Mouse (Mus musculus) neural tube, embryonic 13.5 days (tissue): Measurements from ENCODE around the gene Icmt. TPM values are rescaled to one million over a fixed set of nuclear protein-coding genes. Genes with fewer than 3 reads are reported as not detected.

Experiments used
- ATAC-seq: fragments of 200-750 bp; cut with Nextera tagmentation; 2 replicates; pipeline ENCODE4 v1.8.0; 2017; ENCODE audit warnings: low read depth, mild to moderate bottlenecking, moderate TSS enrichment, moderate library complexity
- H3K27ac ChIP-seq: fragments of 300-500 bp; sonication (generic); replicated peaks from 2 replicates; pipeline ENCODE4 v1.5.1; 2015; ENCODE audit warnings: moderate library complexity, mild to moderate bottlenecking, inconsistent platforms
- H3K27me3 ChIP-seq: fragments of 300-500 bp; sonication (generic); 2 replicates; pipeline ENCODE4 v1.6.1; 2015; ENCODE audit warnings: mild to moderate bottlenecking, inconsistent platforms
- H3K36me3 ChIP-seq: fragments of 300-500 bp; sonication (generic); 2 replicates; pipeline ENCODE4 v1.6.1; 2015; ENCODE audit warnings: mild to moderate bottlenecking, inconsistent platforms
- H3K4me1 ChIP-seq: fragments of 300-500 bp; sonication (generic); replicated peaks from 2 replicates; pipeline ENCODE4 v1.6.1; 2015; ENCODE audit warnings: inconsistent platforms
- H3K4me2 ChIP-seq: fragments of 300-500 bp; sonication (generic); 2 replicates; pipeline ENCODE4 v1.6.1; 2015; ENCODE audit warnings: inconsistent platforms, mild to moderate bottlenecking, moderate library complexity
- H3K4me3 ChIP-seq: fragments of 300-500 bp; sonication (generic); 2 replicates; pipeline ENCODE4 v1.5.1; 2015; ENCODE audit warnings: mild to moderate bottlenecking, inconsistent platforms
- H3K9ac ChIP-seq: fragments of 300-500 bp; sonication (generic); 2 replicates; pipeline ENCODE4 v1.6.1; 2015; ENCODE audit warnings: moderate library complexity, mild to moderate bottlenecking, inconsistent platforms
- H3K9me3 ChIP-seq: fragments of 300-500 bp; sonication (generic); 2 replicates; pipeline ENCODE4 v1.6.1; 2016; ENCODE audit warnings: inconsistent platforms
- WGBS: fragments of 180-500 bp; shearing (Covaris S2); methylation state at CpG from one replicate; pipeline ENCODE4 v1.1.7; 2015; 5-methylcytosine and 5-hydroxymethylcytosine counted together
- polyA plus RNA-seq: library from polyadenylated mRNA; unstranded; fragments of >200 nt; fragmentation: Nextera tagmentation; extraction: Ambion mirVana; gene quantifications from 2 replicates; pipeline ENCODE4 v1.2.1, GENCODE M21; 2015

Gene Icmt
- polyA plus RNA-seq, 1 experiment from 2014 or later = 21.7 TPM

DNA sequence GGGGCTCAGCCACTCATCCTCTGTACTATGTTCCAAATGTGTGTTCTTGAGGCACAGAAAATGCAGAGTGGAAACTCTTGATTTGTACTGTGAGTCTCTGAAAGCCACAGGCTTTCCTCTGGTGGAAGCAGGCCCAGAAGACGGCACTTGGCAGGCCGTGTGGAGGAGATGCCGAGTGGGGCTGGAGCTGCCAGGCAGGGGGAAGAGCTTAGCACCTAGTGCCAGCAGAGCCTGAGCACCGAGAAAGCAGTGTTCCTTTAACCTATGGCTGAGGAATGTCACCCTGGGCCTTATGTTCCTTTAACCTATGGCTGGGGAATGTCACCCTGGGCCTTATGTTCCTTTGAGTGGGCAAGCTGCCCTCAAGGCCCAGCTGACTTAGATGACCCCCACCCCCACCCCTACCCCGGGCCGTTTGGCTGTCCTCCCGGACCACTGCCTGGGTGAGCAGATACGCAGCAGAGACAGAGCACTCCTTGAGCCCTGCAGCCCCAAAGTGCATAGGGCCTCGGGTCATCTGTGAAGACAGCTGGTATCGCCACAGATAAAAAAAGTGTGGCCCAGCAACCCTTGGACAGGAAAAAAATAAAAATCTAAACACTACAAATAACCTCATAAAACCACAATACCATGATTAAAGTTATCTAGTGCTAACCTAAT, 30.7 kb upstream of the Icmt start:
- Histone ChIP-seq H3K4me2 (no peak overlapping the region), H3K27me3 (peaks cover 9% of the 10 kb centered on the region; the same call in 1 of the 2 replicates), H3K9ac (no peak overlapping the region), H3K27ac (no peak overlapping the region), H3K4me3 (no peak overlapping the region), H3K9me3 (no peaks in the 10 kb centered on the region), H3K4me1 (peaks cover 50% of the 10 kb centered on the region), H3K36me3 (0 out of 2 replicates have a peak, but pooled peaks cover 13% of the 10 kb centered on the region)
- 63% methylated on average over 10 of the region's 10 CpGs for WGBS
- ATAC-seq = no peak

DNA sequence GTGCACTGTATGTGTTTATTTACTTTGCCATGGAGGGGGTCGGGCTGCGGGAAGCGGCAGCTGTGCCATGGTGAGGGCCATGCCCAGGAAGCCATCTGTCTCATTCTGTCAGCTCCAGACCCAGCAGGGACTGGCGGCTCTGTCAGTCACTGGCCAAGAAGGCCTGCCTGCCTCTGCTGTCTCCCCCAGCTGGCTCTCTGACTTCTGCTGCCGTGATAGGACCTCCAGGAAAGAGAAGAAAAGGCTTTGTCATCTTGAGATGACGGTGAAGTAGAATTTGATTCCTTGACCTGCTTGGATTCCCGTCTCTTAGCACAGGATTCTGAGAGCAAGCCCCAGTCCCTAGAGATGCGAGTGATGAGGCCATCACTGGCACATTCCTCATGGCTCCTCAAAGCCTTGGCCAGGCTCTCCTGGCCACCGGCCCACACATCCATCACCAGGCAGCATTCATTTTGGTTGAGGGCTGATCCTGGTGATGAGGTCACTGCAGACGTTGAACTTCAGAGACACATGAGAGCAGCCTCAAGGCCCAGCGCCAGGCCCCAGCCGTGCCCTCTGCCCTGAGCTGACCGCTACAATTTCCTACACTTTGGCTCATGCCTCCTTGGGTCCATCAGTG, 29.2 kb upstream of the Icmt start:
- H3K4me3 ChIP-seq = no peak overlapping the region
- H3K9me3 ChIP-seq = no peaks in the 10 kb centered on the region
- WGBS = 58% methylated on average over 13 of the region's 13 CpGs
- H3K27me3 ChIP-seq = peaks cover 23% of the 10 kb centered on the region
- H3K9ac ChIP-seq = no peak overlapping the region
- H3K4me1 ChIP-seq = peaks cover 63% of the 10 kb centered on the region
- no peak for ATAC-seq
- H3K4me2 ChIP-seq = no peak overlapping the region
- H3K36me3 ChIP-seq = 0 out of 2 replicates have a peak, but pooled peaks cover 17% of the 10 kb centered on the region
- H3K27ac ChIP-seq = no peak overlapping the region

- Histone ChIP-seq H3K9ac (no peak overlapping the region), H3K4me3 (no peak overlapping the region), H3K4me2 (no peak overlapping the region), H3K9me3 (no peaks in the 10 kb centered on the region), H3K27ac (no peak overlapping the region), H3K4me1 (peaks cover 65% of the 10 kb centered on the region), H3K36me3 (0 out of 2 replicates have a peak, but pooled peaks cover 13% of the 10 kb centered on the region), H3K27me3 (peaks cover 43% of the 10 kb centered on the region)
- ATAC-seq = no peak
- 88% methylated on average over 13 of the region's 13 CpGs for WGBS
Measured at GRCm38 (mm10) chr4:152269967-152270366, 27.1 kb upstream of the Icmt start.

GRCm38 (mm10) chr4:152270599-152270998, 26.4 kb upstream of the Icmt start:
- Histone ChIP-seq H3K36me3 (0 out of 2 replicates have a peak, but pooled peaks cover 8% of the 10 kb centered on the region), H3K9me3 (no peaks in the 10 kb centered on the region), H3K27me3 (peaks cover 49% of the 10 kb centered on the region), H3K9ac (no peak overlapping the region), H3K4me3 (no peak overlapping the region), H3K27ac (no peak overlapping the region), H3K4me2 (no peak overlapping the region), H3K4me1 (peaks cover 67% of the 10 kb centered on the region)
- no peak for ATAC-seq
- 72% methylated on average over 9 of the region's 9 CpGs for WGBS

GRCm38 (mm10) chr4:152271334-152271733, 25.7 kb upstream of the Icmt start:
- H3K9me3 ChIP-seq = no peaks in the 10 kb centered on the region
- peaks cover 65% of the 10 kb centered on the region for H3K4me1 ChIP-seq
- no peak overlapping the region for H3K27ac ChIP-seq
- H3K27me3 ChIP-seq = peaks cover 56% of the 10 kb centered on the region
- 0 out of 2 replicates have a peak, but pooled peaks cover 8% of the 10 kb centered on the region for H3K36me3 ChIP-seq
- no peak overlapping the region for H3K4me3 ChIP-seq
- H3K4me2 ChIP-seq = no peak overlapping the region
- ATAC-seq = no peak
- WGBS = 88% methylated on average over 11 of the region's 11 CpGs
- no peak overlapping the region for H3K9ac ChIP-seq

GRCm38 (mm10) chr4:152272006-152272405, 25.0 kb upstream of the Icmt start:
- Histone ChIP-seq H3K9me3 (no peaks in the 10 kb centered on the region), H3K36me3 (0 out of 2 replicates have a peak, but pooled peaks cover 8% of the 10 kb centered on the region), H3K4me3 (no peak overlapping the region), H3K4me1 (peaks cover 63% of the 10 kb centered on the region), H3K4me2 (no peak overlapping the region), H3K9ac (no peak overlapping the region), H3K27ac (no peak overlapping the region), H3K27me3 (peaks cover 63% of the 10 kb centered on the region)
- WGBS = 69% methylated on average over 7 of the region's 7 CpGs
- ATAC-seq = no peak

GRCm38 (mm10) chr4:152272449-152273049, 24.5 kb upstream of the Icmt start:
- Histone ChIP-seq H3K27me3 (peaks cover 69% of the 10 kb centered on the region), H3K4me2 (no peak overlapping the region), H3K27ac (peak overlapping the region; percentile 80; the same call in 1 of the 2 replicates), H3K36me3 (0 out of 2 replicates have a peak, but pooled peaks cover 8% of the 10 kb centered on the region), H3K9ac (no peak overlapping the region), H3K4me1 (peaks cover 59% of the 10 kb centered on the region), H3K9me3 (no peaks in the 10 kb centered on the region), H3K4me3 (no peak overlapping the region)
- ATAC-seq = no peak
- WGBS = 36% methylated on average over 9 of the region's 9 CpGs

GRCm38 (mm10) chr4:152273191-152273590, 23.8 kb upstream of the Icmt start:
- H3K27ac ChIP-seq = peak overlapping the region; percentile 80
- peak overlapping the region; percentile 85 for H3K4me2 ChIP-seq
- peak overlapping the region; percentile 58 for H3K4me3 ChIP-seq
- 0 out of 2 replicates have a peak, but pooled peaks have one; percentile 21 for ATAC-seq
- H3K9me3 ChIP-seq = no peaks in the 10 kb centered on the region
- peaks cover 52% of the 10 kb centered on the region for H3K4me1 ChIP-seq
- WGBS = 21% methylated on average over 3 of the region's 3 CpGs
- 0 out of 2 replicates have a peak, but pooled peaks cover 5% of the 10 kb centered on the region for H3K36me3 ChIP-seq
- peak overlapping the region; percentile 85 for H3K9ac ChIP-seq
- H3K27me3 ChIP-seq = peaks cover 72% of the 10 kb centered on the region

DNA sequence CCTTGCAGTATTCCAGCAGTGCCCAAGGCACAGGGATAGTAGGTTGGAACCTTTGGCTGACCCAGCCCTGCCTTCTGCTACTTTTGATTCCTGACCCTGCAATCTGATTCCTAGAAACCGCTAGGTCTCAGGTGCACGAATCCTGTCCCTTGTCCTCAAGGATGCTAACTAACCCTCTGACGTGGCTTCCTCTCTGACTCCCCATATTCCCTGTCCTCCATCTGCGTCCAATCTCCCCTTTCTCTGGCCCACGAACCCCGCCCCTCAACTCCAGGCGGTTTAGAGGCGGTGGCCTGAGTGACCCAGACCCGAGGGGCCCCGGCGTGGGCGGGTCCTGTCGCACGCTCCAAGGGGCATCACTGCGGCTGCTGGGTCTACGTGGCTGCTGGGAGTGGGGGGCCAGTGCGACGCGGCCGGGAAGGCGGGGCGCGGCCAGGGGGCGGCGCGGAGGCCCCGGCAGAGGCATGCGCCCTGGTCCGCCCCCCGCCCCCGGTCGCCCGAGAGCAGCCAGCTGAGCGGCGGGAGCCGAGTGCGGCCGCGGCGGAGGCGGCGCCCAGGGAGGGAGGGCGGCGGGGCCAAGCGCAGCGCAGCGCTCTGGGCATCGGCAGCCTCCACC, 23.3 kb upstream of the Icmt start, which contains the start of gene Gpr153:
Gene Gpr153 (plus strand): TSS at position 612 of the 616 bp plus-strand sequence.
- Histone ChIP-seq H3K9me3 (no peaks in the 10 kb centered on the region), H3K27ac (peak within 1 kb of the TSS; percentile 80), H3K4me1 (peaks cover 48% of the 10 kb centered on the region), H3K27me3 (peaks cover 73% of the 10 kb centered on the region), H3K36me3 (0 out of 2 replicates have a peak, but pooled peaks cover 4% of the 10 kb centered on the region), H3K4me3 (peak within 1 kb of the TSS; percentile 58), H3K4me2 (peak within 1 kb of the TSS; percentile 85), H3K9ac (peak within 1 kb of the TSS; percentile 85)
- ATAC-seq = peak; percentile 66
- WGBS = under 1% methylated on average over 33 of the region's 48 CpGs

- H3K4me3 ChIP-seq = peak overlapping the region; percentile 58
- H3K27me3 ChIP-seq = peaks cover 83% of the 10 kb centered on the region
- peak overlapping the region; percentile 85 for H3K4me2 ChIP-seq
- peak overlapping the region; percentile 85 for H3K9ac ChIP-seq
- ATAC-seq = peak; percentile 28; the same call in 1 of the 2 replicates
- 0 out of 2 replicates have a peak, but pooled peaks cover 5% of the 10 kb centered on the region for H3K36me3 ChIP-seq
- WGBS = under 1% methylated on average over 20 of the region's 20 CpGs
- H3K9me3 ChIP-seq = no peaks in the 10 kb centered on the region
- H3K27ac ChIP-seq = peak overlapping the region; percentile 80
- peaks cover 42% of the 10 kb centered on the region for H3K4me1 ChIP-seq
Measured at GRCm38 (mm10) chr4:152274681-152275131, 22.3 kb upstream of the Icmt start.

DNA sequence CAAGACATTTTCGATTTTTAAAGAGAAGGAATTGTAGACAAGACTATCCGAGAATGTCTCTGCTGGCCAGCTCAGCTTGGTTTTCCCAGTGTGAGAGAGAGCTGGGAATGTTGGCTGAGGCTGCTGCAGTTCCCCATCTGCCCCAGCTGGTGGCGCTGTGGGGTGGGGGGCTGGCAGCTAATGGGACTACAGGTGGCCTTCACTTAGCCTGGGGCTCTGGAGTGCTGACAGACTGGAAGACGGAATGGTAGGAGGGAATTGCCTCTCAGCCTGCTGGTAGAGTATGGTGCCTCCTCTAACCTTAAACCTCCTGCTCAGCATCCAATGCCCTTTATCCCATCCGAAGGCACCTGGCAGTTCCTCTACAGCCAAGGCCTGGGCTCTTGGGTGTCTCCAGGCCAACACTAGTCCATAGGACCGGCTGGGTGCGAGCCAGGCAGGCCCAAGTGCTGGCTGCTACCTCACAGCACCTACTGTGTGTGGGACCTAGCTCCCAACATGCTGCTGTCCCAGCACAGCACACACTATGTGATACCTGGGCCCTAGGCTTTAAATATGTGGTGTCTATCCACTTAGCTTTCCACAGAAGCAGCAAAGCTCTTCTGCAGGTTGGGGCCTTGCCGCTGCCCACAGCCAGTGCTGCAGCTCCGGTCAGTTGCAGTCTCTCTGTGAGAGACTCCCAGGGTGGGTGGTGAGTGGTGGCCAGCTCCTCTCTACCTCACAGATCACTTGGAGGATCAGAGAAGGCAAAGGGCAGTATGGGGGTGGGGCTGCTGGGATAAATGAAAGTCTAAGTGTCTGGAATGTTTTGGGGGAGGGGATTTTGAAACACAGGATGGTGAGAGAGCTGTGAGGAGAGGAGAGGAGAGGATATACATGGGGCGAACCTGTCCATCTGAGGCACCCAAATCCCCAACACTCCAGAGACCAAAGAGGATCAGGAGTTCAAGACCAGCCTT, 20.4 kb upstream of the Icmt start:
- no peak overlapping the region for H3K9ac ChIP-seq
- ATAC-seq = no peak
- peaks cover 91% of the 10 kb centered on the region for H3K27me3 ChIP-seq
- H3K9me3 ChIP-seq = no peaks in the 10 kb centered on the region
- 54% methylated on average over 10 of the region's 10 CpGs for WGBS
- H3K4me1 ChIP-seq = peaks cover 41% of the 10 kb centered on the region
- no peak overlapping the region for H3K4me3 ChIP-seq
- peaks cover 11% of the 10 kb centered on the region; the same call in 1 of the 2 replicates for H3K36me3 ChIP-seq
- H3K4me2 ChIP-seq = no peak overlapping the region
- H3K27ac ChIP-seq = no peak overlapping the region
